Mouse (Mus musculus) yolk sac, embryonic 10.5 days (tissue): ENCODE measurements around the gene Chst11.
A peak's percentile ranks its signal among the peaks of the same experiment; 100 is the strongest.

Experiments
- DNase-seq: peaks from one replicate; pipeline ENCODE4 v3.0.0-alpha.2; 2017; ENCODE audit warnings: low spot score

The Chst11 gene

GRCm38 (mm10) chr10:82984950-82985699 is at the start of gene Chst11:
TSS of gene Chst11 (plus strand) at chr10:82985498.
- peak; percentile 81 for DNase-seq

GRCm38 (mm10) chr10:82935774-82936173 is 49.5 kb upstream of the Chst11 start:
- DNase-seq = no peak

- no peak for DNase-seq
Observed at GRCm38 (mm10) chr10:82953415-82953814, 31.9 kb upstream of the Chst11 start.

- no peak for DNase-seq
Observed at GRCm38 (mm10) chr10:82955117-82955516, 30.2 kb upstream of the Chst11 start.

- DNase-seq = no peak
Observed at GRCm38 (mm10) chr10:82958218-82958761, 27.0 kb upstream of the Chst11 start.

- DNase-seq = no peak
Observed at GRCm38 (mm10) chr10:82959316-82959715, 26.0 kb upstream of the Chst11 start.

GRCm38 (mm10) chr10:82961302-82961701 is 24.0 kb upstream of the Chst11 start:
- DNase-seq = no peak

- DNase-seq = no peak
Observed at GRCm38 (mm10) chr10:82962018-82962417, 23.3 kb upstream of the Chst11 start.

- no peak for DNase-seq
Observed at GRCm38 (mm10) chr10:82962472-82963020, 22.8 kb upstream of the Chst11 start.

GRCm38 (mm10) chr10:82964491-82964890 is 20.8 kb upstream of the Chst11 start:
- DNase-seq = no peak

GRCm38 (mm10) chr10:82966672-82967071 is 18.6 kb upstream of the Chst11 start:
- no peak for DNase-seq

- DNase-seq = no peak
Observed at GRCm38 (mm10) chr10:82969612-82970011, 15.7 kb upstream of the Chst11 start.

GRCm38 (mm10) chr10:82971549-82971948 is 13.7 kb upstream of the Chst11 start:
- no peak for DNase-seq

GRCm38 (mm10) chr10:82974201-82974600 is 11.1 kb upstream of the Chst11 start:
- no peak for DNase-seq

GRCm38 (mm10) chr10:82974627-82975177 is 10.6 kb upstream of the Chst11 start:
- DNase-seq = no peak

- DNase-seq = no peak
Observed at GRCm38 (mm10) chr10:82975806-82976205, 9.5 kb upstream of the Chst11 start.

GRCm38 (mm10) chr10:82982286-82982685 is 3.0 kb upstream of the Chst11 start:
- no peak for DNase-seq

GRCm38 (mm10) chr10:82985700-82986131 is 418 bp downstream of the Chst11 start:
- peak; percentile 25 for DNase-seq

GRCm38 (mm10) chr10:82986251-82986992 is 1.1 kb downstream of the Chst11 start:
- no peak for DNase-seq

GRCm38 (mm10) chr10:82986993-82987349 is 1.7 kb downstream of the Chst11 start:
- DNase-seq = no peak

- no peak for DNase-seq
Observed at GRCm38 (mm10) chr10:82987394-82987793, 2.1 kb downstream of the Chst11 start.

- no peak for DNase-seq
Observed at GRCm38 (mm10) chr10:82989418-82990025, 4.2 kb downstream of the Chst11 start.
